Mouse (Mus musculus): Measurements from ENCODE around the gene Ly6g5b.

Gene Ly6g5b

GRCm38 (mm10) chr17:35080248-35080647 lies 35.0 kb downstream of the Ly6g5b start:
- DNase-seq (ENCODE audit: low read depth, low spot score) = no peak

DNA sequence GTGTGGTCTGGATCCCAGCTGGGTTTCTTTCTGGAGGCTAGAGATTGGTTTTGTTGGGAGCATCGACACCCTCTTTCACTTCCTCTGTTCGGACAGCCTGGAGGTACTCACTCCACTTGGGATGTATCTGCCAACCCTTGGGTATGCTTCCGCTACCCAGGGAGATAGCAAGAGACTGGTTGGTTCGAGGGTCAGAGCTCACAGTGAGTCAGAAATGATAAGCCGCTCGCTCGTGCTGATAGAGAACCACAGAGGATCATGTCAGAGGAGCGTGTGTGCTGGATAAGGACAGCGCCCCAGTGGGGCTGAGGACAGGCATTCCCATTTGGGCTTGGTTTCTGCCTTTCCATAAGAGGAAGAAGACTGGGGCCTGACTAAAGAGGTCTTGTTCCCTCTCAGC lies 35.5 kb downstream of the Ly6g5b start:
- DNase-seq (ENCODE audit: low read depth, low spot score) = no peak

GRCm38 (mm10) chr17:35077786-35078233 lies 37.4 kb downstream of the Ly6g5b start, which contains the start of gene Ly6g6d:
Gene Ly6g6d, minus strand, starts transcription at chr17:35078065.
- peak; percentile 71 for DNase-seq (ENCODE audit: low read depth, low spot score)

- DNase-seq (ENCODE audit: low read depth, low spot score) = peak; percentile 69
Measured at GRCm38 (mm10) chr17:35077285-35077684, 37.9 kb downstream of the Ly6g5b start.

DNA sequence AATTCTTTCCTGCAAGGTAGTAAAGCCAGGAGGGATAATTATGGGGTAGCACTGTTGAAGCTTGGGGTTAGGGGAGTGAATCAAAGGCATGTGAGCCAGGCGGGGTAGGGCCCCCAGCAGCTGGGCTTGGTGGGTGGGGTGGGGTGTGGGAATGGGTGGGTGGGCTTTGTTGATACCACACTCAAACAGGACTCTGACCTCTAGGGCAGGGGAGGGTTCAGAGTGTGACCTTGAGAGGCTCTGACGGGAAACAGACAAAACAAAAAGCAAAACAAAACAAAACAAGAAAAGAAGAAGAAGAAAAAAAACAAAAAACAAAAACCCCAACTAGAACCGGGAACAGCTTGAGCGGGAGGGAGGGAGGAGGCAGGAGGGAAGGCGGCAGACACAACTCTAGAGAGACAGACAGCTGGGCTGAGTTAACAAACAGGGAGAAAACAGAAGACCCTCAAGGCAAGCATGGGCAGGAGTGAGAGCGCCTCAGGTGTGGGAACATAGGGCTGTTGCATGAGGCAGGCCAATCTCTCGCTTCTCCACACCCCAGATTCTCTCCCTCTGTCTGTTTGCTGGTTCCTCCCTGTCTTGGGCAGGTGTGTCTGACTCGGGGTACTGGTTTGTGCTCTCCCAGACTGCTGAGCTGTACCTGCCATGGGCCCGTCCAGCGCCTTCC lies 38.6 kb downstream of the Ly6g5b start, which contains the start of gene Ly6g6e:
Gene Ly6g6e (plus strand): TSS at position 396 of the 670 bp plus-strand sequence.
- no peak for DNase-seq (ENCODE audit: low read depth, low spot score)

GRCm38 (mm10) chr17:35074097-35074496 lies 41.1 kb downstream of the Ly6g5b start:
- DNase-seq (ENCODE audit: low read depth, low spot score) = peak; percentile 89

DNA sequence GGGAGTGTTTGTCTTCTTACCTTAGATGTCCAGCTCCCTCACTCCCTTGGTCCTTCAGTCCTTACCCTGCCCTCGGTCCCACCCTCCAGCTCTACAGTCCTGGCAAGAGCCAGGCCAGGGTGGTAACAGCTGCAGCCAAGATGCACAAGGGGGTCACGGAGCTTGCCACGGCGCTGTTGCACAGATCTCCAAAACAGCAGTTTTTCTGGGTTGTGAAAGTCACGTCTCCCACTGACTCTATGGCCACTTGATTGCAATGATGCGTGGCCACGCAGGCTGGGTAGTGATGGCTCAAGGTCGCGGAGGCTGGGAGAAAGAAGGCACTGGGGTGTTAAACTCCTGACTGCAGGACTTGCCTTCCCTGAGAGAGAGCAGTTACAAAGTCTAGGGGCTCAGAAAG lies 43.8 kb downstream of the Ly6g5b start:
- no peak for DNase-seq (ENCODE audit: low read depth, low spot score)

DNA sequence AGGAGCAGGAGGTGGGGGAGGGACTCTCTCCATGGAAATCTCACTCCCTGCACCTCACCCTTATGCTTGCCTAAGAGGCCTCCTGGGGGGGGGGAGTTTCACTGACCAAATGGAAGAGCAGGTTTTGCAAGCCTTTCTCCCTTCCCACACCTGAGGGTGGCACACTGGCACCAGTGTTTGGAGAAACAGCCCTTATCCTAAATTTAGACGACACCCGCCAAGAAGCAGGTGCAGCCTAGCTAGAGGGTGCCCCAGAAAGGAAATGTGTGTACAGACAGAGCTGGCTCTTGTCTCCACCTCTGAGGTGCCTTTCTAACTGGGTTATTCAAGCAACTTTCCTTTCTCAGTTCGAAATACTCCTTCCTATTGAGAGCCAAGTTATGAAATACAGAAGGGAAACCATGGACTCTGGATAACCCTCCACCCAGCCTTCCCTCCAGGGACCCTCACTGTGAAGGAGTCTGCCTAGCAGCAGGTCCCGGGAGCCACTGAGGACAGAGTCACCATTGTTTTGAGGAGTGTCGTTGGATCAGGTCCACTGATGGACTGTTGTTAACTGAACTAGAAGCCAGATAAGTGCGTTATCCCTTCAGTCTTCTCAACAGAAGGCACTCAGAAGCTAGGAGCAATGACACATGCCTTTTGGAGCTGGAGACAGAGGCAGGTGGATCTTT lies 44.5 kb downstream of the Ly6g5b start:
- DNase-seq (ENCODE audit: low read depth, low spot score) = peak; percentile 98

DNA sequence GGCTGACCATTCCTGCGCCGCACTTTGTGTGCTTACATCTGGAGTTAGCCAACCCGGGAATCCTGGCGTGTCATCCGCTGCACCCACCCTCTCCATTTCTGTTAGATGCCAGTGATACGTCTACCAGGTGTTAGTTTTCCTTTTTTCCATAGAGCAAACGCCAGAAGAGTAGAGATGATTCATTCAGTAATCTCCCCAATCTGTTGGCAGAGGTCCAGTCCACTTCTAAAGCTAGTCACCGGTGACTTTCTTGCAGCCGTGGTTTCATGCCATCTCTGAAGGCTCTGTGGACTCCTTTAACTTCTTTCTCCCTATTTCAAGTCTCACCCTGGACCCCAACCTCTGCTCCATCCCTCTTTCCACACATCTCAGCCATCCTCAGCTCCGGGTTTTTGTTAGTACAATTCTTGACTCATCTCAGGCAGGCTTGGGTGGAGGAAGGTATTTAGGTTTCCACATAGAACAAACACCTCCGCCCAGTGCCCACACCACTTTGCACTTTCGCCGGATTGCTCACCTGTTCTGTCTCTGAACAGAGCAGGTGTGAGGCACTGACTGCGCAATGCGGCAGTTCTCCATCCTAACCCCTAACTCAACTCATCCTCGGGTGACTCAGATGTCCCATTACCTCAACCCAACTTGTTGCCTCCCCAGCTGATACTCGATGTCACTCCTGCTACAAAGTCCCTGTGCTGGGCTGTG lies 46.9 kb downstream of the Ly6g5b start:
- peak; percentile 65 for DNase-seq (ENCODE audit: low read depth, low spot score)

- DNase-seq (ENCODE audit: low read depth, low spot score) = no peak
Measured at GRCm38 (mm10) chr17:35066084-35066483, 49.1 kb downstream of the Ly6g5b start, which contains the start of gene Mpig6b. Gene Mpig6b, minus strand, starts transcription at chr17:35066184.

DNA sequence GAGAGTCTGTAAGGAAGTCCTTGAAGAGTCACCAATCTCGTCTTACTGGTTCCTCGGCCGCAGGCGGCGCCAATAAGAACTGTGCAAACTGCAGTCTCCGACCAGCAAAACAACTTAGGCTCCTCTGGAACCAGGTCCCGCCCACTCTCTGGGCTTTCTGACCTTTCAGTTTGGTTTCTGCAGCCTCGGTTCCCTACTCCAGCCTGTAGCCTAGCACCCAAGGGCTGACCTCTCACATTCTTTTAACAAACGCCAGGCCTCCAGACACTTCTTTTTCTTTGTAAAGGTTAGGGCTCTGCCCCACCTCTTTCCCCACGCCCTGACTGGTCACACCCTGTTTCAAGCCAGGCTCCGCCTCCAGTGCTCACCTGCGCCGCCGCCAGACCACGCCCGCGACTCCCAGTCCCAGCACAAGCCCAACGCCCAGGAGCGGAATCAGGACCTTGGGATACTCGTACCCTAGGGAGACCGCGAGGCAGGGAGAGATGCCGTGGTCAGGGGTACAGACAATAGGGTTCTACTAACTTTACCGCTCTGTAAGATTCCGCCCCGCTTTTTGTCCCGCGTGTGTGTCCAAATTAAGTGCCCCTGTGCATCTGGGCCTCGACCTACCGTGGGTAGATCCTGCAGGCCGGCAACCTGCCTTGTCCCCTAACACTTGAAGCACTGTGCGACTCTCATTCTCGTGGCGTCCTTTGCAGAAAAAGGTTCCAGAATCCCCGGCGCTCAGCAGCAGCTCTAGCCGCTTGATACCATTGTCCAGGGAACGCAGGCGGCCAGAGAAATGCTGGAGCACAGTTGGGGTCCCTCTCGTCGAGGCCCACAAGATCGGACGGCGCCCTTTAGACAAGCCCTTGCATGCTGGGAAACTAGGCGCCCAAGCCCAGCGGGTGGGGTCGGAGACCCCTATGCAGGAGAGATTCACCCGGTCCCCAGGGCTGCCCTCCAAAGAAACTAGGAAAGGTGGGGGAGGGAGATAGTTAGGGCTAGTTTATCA lies 50.0 kb downstream of the Ly6g5b start, which contains the start of gene Ly6g6c:
Gene Ly6g6c (plus strand): TSS at position 438 of the 997 bp plus-strand sequence.
- DNase-seq (ENCODE audit: low read depth, low spot score) = peak; percentile 52

DNA sequence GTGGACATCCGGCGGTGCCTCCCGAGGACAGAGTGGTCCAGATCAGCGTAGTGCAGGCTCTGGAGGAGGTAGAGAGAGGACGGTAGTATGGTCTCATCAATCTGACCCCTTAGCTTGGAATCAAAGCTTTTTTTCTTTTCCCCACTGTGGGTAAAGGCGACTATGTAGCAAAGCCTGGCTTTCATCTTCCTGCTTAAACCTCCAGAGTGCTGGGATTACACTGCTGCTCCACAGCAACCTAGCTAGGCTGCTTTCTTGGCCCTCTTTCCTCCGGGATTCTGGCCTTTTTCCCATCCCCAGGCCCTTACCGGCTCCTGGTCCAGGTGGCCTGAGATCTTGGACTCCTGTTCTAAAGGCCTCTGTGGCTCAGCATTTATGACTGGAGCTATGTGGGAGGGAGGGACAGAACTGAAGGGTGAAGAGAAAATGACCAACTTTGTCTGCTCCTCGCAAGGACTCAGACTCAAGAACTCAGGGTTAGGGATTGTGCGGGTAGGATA lies 50.8 kb downstream of the Ly6g5b start:
- peak; percentile 72 for DNase-seq (ENCODE audit: low read depth, low spot score)
